Mouse (Mus musculus): ENCODE results near the gene Capn15.

DNA sequence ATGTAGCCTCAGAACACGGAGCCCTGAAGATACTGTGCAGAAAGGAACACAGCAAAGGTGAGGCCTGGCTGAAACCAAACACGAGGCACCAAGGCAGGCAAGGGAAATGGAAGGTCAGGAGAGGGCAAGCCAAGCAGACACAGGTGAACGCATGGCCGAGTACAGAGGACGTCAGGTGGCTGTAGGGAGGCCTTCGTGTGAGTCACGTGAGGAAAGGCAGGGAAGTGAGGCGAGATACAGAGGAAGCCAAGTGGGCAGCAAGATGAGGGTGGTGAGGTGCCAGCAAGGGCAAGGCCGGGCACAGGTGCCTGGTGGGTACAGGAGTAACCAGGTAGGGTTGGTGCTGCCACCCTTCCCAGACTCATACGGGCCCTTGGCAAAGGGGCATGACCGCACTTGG lies 12.8 kb upstream of the Capn15 start:
- TF ChIP-seq CTCF (conservative IDR thresholded peaks at IDR 0.05; ENCODE audit: low read length) (no peak), POU5F1 (IDR thresholded peaks at IDR 0.05; ENCODE audit: borderline replicate concordance, low read length) (no peak), NANOG (IDR thresholded peaks at IDR 0.05; ENCODE audit: borderline replicate concordance, low read length) (no peak)

Data from E14TG2a.4 (cell line).